Mouse (Mus musculus) thymus, adult 2 months (tissue): ENCODE data around the gene Zscan5b. TPM values are rescaled to one million over a fixed set of nuclear protein-coding genes. Genes with fewer than 3 reads are reported as not detected.
A peak's percentile ranks its signal among the peaks of the same experiment; 100 is the strongest.
"Not testable (repeated sequence)": the region's sequence is repeated elsewhere in the genome, so short reads cannot be mapped to it uniquely, and the experiment has no call there.

Source experiments
- DNase-seq: peaks from one replicate; pipeline ENCODE4 v3.0.0; 2021
- H3K27ac ChIP-seq: fragments of 200-500 bp; 2 replicates; pipeline ENCODE4 v1.5.1; 2012; ENCODE audit warnings: low read length, control low read depth; ENCODE audit not compliant: control insufficient read depth, insufficient read depth
- H3K27me3 ChIP-seq: fragments of 200-500 bp; 2 replicates; pipeline ENCODE4 v1.6.1; 2012; ENCODE audit warnings: mild to moderate bottlenecking, low read length, moderate library complexity, mixed read lengths; ENCODE audit not compliant: control insufficient read depth, insufficient read depth
- H3K36me3 ChIP-seq: fragments of 200-500 bp; 2 replicates; pipeline ENCODE4 v1.6.1; 2012; ENCODE audit warnings: mild to moderate bottlenecking, low read length, moderate library complexity; ENCODE audit not compliant: control insufficient read depth, insufficient read depth
- H3K4me1 ChIP-seq: fragments of 200-500 bp; replicated peaks from 2 replicates; pipeline ENCODE4 v1.6.1; 2012; ENCODE audit warnings: low read length; ENCODE audit not compliant: control insufficient read depth, insufficient read depth
- H3K4me3 ChIP-seq: fragments of 200-500 bp; 2 replicates; pipeline ENCODE4 v1.5.1; 2012; ENCODE audit warnings: mild to moderate bottlenecking, low read length, control low read depth, moderate library complexity; ENCODE audit not compliant: control insufficient read depth, insufficient read depth
- CTCF ChIP-seq: fragments of 200-500 bp; IDR thresholded peaks from 2 replicates; pipeline ENCODE4 v1.5.1; 2012; ENCODE audit warnings: mild to moderate bottlenecking, control low read depth, low read length, moderate library complexity, borderline replicate concordance; ENCODE audit not compliant: control insufficient read depth, poor library complexity, insufficient read depth; ENCODE audit errors: extremely low read depth
- POLR2A ChIP-seq: fragments of 200-500 bp; IDR thresholded peaks from 2 replicates; pipeline ENCODE4 v1.6.1; 2012; ENCODE audit warnings: mild to moderate bottlenecking, low read length, control low read depth, moderate library complexity; ENCODE audit not compliant: control insufficient read depth, poor library complexity, insufficient read depth; ENCODE audit errors: extremely low read depth
- WGBS: fragments of 180-500 bp; shearing (Covaris S2); methylation state at CpG from one replicate; pipeline ENCODE4 v1.1.7; 2018; 5-methylcytosine and 5-hydroxymethylcytosine counted together
- polyA plus RNA-seq: library from polyadenylated mRNA; depleted of rRNA; stranded (reverse); fragments of >200 nt; gene quantifications from 2 replicates; pipeline ENCODE4 v1.2.3, GENCODE M21; 2012

Gene Zscan5b
- polyA plus RNA-seq, 1 experiment = not detected

GRCm38 (mm10) chr7:6239787-6240186 lies 17.7 kb downstream of the Zscan5b start:
- no peaks in the 10 kb centered on the region for H3K4me1 ChIP-seq
- H3K4me3 ChIP-seq = no peak overlapping the region
- TF ChIP-seq POLR2A (no peak), CTCF (no peak)

GRCm38 (mm10) chr7:6240841-6241425 lies 18.9 kb downstream of the Zscan5b start:
- 21% methylated on average over 1 of the region's 1 CpGs for WGBS
- H3K36me3 ChIP-seq, H3K4me1 ChIP-seq, H3K27ac ChIP-seq, H3K4me3 ChIP-seq, H3K27me3 ChIP-seq: not testable (repeated sequence)
- peak; percentile 28 for DNase-seq

More at GRCm38 (mm10) chr7:6239787-6240186, 17.7 kb downstream of the Zscan5b start:
- Histone ChIP-seq H3K27me3 (no peaks in the 10 kb centered on the region), H3K36me3 (no peaks in the 10 kb centered on the region), H3K27ac (no peak overlapping the region)
- DNase-seq = no peak
- 47% methylated on average over 11 of the region's 11 CpGs for WGBS

GRCm38 (mm10) chr7:6244361-6245292 lies 22.5 kb downstream of the Zscan5b start:
- H3K27ac ChIP-seq = no peak overlapping the region

DNA sequence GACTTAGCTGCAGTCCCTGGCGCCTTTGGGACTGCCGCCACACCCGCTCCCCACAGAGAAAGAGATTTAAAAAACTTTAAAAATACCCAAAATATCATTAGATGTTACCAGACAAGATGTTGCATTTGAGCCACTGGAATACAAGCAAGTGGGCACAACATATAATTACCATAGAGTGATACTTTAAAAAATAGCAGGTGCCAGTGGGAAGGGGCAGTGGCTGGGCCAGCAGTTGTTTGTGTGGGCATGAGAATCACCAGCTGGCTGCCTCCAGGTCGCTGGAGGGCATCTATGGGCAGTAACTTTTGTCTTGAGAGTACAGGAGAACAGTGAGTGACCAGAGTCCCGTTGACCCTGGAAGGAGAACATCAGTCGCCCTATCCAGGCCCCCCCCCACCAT lies 30.3 kb downstream of the Zscan5b start, which contains the start of gene Epp13:
TSS of gene Epp13 (plus strand) at position 301 of the 400 bp plus-strand sequence.
- H3K36me3 ChIP-seq = no peaks in the 10 kb centered on the region
- H3K4me3 ChIP-seq = no peak within 1 kb of the TSS
- WGBS = 81% methylated on average over 6 of the region's 6 CpGs
- no peaks in the 10 kb centered on the region for H3K27me3 ChIP-seq
- no peaks in the 10 kb centered on the region for H3K4me1 ChIP-seq
- TF ChIP-seq CTCF = no peak
- no peak for TF ChIP-seq POLR2A
- DNase-seq = no peak
- no peak within 1 kb of the TSS for H3K27ac ChIP-seq

More at GRCm38 (mm10) chr7:6244361-6245292, 22.5 kb downstream of the Zscan5b start:
- DNase-seq = no peak
- 57% methylated on average over 11 of the region's 11 CpGs for WGBS
- Histone ChIP-seq H3K27me3 (no peaks in the 10 kb centered on the region), H3K36me3 (no peaks in the 10 kb centered on the region), H3K4me1 (no peaks in the 10 kb centered on the region), H3K4me3 (no peak overlapping the region)
- no peak for TF ChIP-seq POLR2A

DNA sequence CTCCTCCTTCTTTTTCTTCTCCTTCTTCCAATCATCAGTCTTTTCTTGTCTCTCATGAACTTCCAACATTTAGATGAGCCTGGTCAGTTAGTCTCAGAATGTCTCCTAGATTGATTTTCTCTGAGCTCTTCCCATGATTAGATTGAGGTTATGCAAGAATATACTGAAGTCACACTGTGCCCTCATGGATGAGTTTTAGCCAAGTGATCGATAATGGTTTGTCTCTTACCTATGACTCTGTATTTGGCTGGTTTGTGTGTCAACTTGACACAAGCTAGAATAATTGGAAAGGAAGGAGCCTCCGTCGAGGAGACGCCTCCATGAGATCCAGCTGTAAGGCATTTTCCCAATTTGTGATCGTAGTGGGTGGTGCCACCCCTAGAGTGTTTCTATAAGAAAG lies 32.4 kb downstream of the Zscan5b start:
- 98% methylated on average over 5 of the region's 5 CpGs for WGBS
- H3K4me3 ChIP-seq = no peak overlapping the region
- no peaks in the 10 kb centered on the region for H3K36me3 ChIP-seq
- no peaks in the 10 kb centered on the region for H3K27me3 ChIP-seq
- no peaks in the 10 kb centered on the region for H3K4me1 ChIP-seq
- no peak for DNase-seq
- no peak overlapping the region for H3K27ac ChIP-seq
- no peak for TF ChIP-seq CTCF
- no peak for TF ChIP-seq POLR2A

DNA sequence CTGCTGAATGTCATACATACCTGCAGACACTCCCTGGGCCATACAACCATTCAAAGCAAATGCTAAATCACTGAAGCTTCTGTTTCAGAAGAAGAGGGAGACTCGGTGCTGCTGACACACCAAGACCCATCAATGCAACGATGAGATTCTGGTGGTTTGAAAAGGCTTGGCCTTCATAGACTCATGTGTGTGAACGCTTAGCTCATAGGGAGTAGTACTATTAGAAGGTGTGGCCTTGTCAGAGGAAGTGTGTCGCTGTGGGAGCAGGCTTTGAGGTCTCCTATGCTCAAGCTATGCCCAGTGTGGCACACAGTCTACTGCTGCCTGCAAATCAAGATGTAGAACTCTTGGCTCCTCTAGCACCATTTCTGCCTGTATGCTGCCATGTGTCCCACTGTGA lies 35.3 kb downstream of the Zscan5b start:
- DNase-seq = no peak
- 88% methylated on average over 4 of the region's 4 CpGs for WGBS
- no peaks in the 10 kb centered on the region for H3K36me3 ChIP-seq
- H3K27ac ChIP-seq = no peak overlapping the region
- TF ChIP-seq CTCF (no peak), POLR2A (no peak)
- no peaks in the 10 kb centered on the region for H3K27me3 ChIP-seq
- no peak overlapping the region for H3K4me3 ChIP-seq
- no peaks in the 10 kb centered on the region for H3K4me1 ChIP-seq
